Mouse (Mus musculus) kidney, adult 2 months (tissue): Measurements from ENCODE around the gene Wdr66.

Source experiments
- CTCF ChIP-seq: fragments of 200-500 bp; conservative IDR thresholded peaks from 2 replicates; pipeline ENCODE4 v1.5.1; 2011; ENCODE audit warnings: low read depth, mild to moderate bottlenecking, control low read depth, low read length, moderate library complexity, mixed read lengths; ENCODE audit not compliant: insufficient read depth, insufficient read length
- POLR2A ChIP-seq: fragments of 200-500 bp; IDR thresholded peaks from one replicate; pipeline ENCODE4 v1.6.1; 2011; ENCODE audit warnings: low read depth, low read length, control low read depth

DNA sequence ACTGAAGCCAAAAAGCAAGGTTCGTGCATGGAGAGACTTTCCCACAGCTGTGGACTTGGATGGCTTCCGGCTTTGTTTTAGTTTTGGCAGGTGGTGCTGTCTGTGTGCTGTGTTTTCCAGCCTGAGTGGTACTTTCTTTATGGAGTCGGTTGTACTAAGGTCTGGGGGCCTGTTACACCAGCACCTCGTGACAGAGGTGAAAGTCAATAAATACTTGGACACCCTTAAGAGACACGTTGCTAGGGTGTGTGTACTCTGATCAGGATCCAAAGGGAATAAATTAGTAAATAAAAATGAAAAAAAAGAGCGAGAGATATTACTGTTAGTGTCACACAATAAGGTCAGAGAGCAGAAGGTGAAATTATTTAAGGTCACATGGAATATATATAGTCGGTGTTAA is 25.1 kb upstream of the Wdr66 start:
- no peak for TF ChIP-seq CTCF
- TF ChIP-seq POLR2A, result no peak
